Mouse (Mus musculus) heart, adult 2 months (tissue): ENCODE measurements around the gene Cmbl.

Experiments
- CTCF ChIP-seq: fragments of 200-600 bp; IDR thresholded peaks from 2 replicates; pipeline ENCODE4 v1.8.1; 2022; ENCODE audit warnings: antibody characterized with exemption, mild to moderate bottlenecking, moderate library complexity
- POLR2A ChIP-seq: fragments of 200-500 bp; IDR thresholded peaks from 2 replicates; pipeline ENCODE4 v1.6.1; 2011; ENCODE audit warnings: mild to moderate bottlenecking, low read depth, low read length, control low read depth; ENCODE audit not compliant: insufficient read depth

GRCm38 (mm10) chr15:31540513-31540802 lies 24.7 kb upstream of the Cmbl start:
- TF ChIP-seq POLR2A (no peak), CTCF (no peak)
